28 mouse cellular contexts compared by ENCODE assay signal in genomic region chr11:50507882-50508281, GRCm38 (mm10).
DNase-seq lines count a peak whose midpoint lies in the region; ATAC-seq and TF ChIP-seq lines count a peak whose summit lies in the region.
"Had no signal": no experiment of that assay in that cellular context is flagged by ENCODE, and none has a peak within 500 bp of the region (broad histone marks: within the 10 kb centered on the region; RNA-seq: fewer than 3 reads in every experiment).

No protein-coding gene starts in this region.

- H3K4me2 ChIP-seq in hindbrain, embryonic 11.5 days (replicated peaks; ENCODE audit: low read depth, low read length) = no peak overlapping the region
- H3K4me2 ChIP-seq in hindbrain, postnatal 0 days (ENCODE audit: low read depth, low read length) = no peak overlapping the region
- H3K4me2 ChIP-seq in neural tube, embryonic 13.5 days = no peak overlapping the region
- H3K4me2 ChIP-seq in neural tube, embryonic 15.5 days = no peak overlapping the region
- H3K4me2 ChIP-seq: embryonic facial prominence, embryonic 12.5 days; heart, embryonic 12.5 days had no signal

- no peaks in the 10 kb centered on the region for H3K36me3 ChIP-seq in hindbrain, embryonic 11.5 days (ENCODE audit: control insufficient read depth, insufficient read depth, low read length)
- H3K36me3 ChIP-seq in hindbrain, postnatal 0 days (ENCODE audit: insufficient read depth, low read length) = no peaks in the 10 kb centered on the region
- H3K36me3 ChIP-seq in neural tube, embryonic 13.5 days = no peaks in the 10 kb centered on the region
- no peaks in the 10 kb centered on the region for H3K36me3 ChIP-seq in neural tube, embryonic 15.5 days
- no peaks in the 10 kb centered on the region for H3K36me3 ChIP-seq in embryonic facial prominence, embryonic 10.5 days (replicated peaks)
- H3K36me3 ChIP-seq in splenic B cell, adult 2 months (ENCODE audit: control insufficient read depth, insufficient read depth, low read length, poor library complexity, severe bottlenecking) = no peaks in the 10 kb centered on the region
- H3K36me3 ChIP-seq: embryonic facial prominence, embryonic 12.5 days; heart, embryonic 12.5 days had no signal

- no peak for TF ChIP-seq CTCF in hindbrain, postnatal 0 days (IDR thresholded peaks at IDR 0.05; ENCODE audit: low read depth)

- H3K27ac ChIP-seq in hindbrain, embryonic 11.5 days (ENCODE audit: low read depth, low read length) = peak overlapping the region; percentile 63; the same call in 1 of the 2 replicates
- no peak overlapping the region for H3K27ac ChIP-seq in hindbrain, postnatal 0 days
- 0 out of 2 replicates have a peak overlapping the region, but pooled peaks have one; percentile 52 for H3K27ac ChIP-seq in neural tube, embryonic 13.5 days (replicated peaks)
- no peak overlapping the region for H3K27ac ChIP-seq in neural tube, embryonic 15.5 days (replicated peaks)
- H3K27ac ChIP-seq in embryonic facial prominence, embryonic 10.5 days (replicated peaks) = 0 out of 2 replicates have a peak overlapping the region, but pooled peaks have one; percentile 61
- H3K27ac ChIP-seq: embryonic facial prominence, embryonic 12.5 days; gastrocnemius, adult 2 months; heart, adult 2 months; liver, embryonic 14.5 days; macrophage had no signal

- H3K9me3 ChIP-seq in hindbrain, embryonic 11.5 days (ENCODE audit: control insufficient read depth, low read length) = no peaks in the 10 kb centered on the region
- no peaks in the 10 kb centered on the region for H3K9me3 ChIP-seq in hindbrain, postnatal 0 days (ENCODE audit: low read length)
- H3K9me3 ChIP-seq in neural tube, embryonic 13.5 days = no peaks in the 10 kb centered on the region
- no peaks in the 10 kb centered on the region for H3K9me3 ChIP-seq in neural tube, embryonic 15.5 days (replicated peaks)
- H3K9me3 ChIP-seq in embryonic facial prominence, embryonic 10.5 days = no peaks in the 10 kb centered on the region
- H3K9me3 ChIP-seq: embryonic facial prominence, embryonic 12.5 days had no signal

- no peak for ATAC-seq in hindbrain, embryonic 11.5 days (ENCODE audit: low FRiP score)
- ATAC-seq in hindbrain, postnatal 0 days = no peak
- no peak for ATAC-seq in neural tube, embryonic 13.5 days (ENCODE audit: low read depth)
- ATAC-seq in neural tube, embryonic 15.5 days (ENCODE audit: low FRiP score) = no peak
- ATAC-seq: activated CD4-positive, CD25-positive, alpha-beta regulatory T cell, adult 4 months had no signal

- H3K4me3 ChIP-seq in hindbrain, embryonic 11.5 days (ENCODE audit: low read depth, low read length) = no peak overlapping the region
- no peak overlapping the region for H3K4me3 ChIP-seq in hindbrain, postnatal 0 days (ENCODE audit: low read length)
- H3K4me3 ChIP-seq in neural tube, embryonic 13.5 days = no peak overlapping the region
- no peak overlapping the region for H3K4me3 ChIP-seq in neural tube, embryonic 15.5 days (replicated peaks)
- H3K4me3 ChIP-seq in embryonic facial prominence, embryonic 10.5 days = no peak overlapping the region
- H3K4me3 ChIP-seq: embryonic facial prominence, embryonic 12.5 days; gastrocnemius, adult 2 months; heart, adult 2 months; heart, embryonic 12.5 days had no signal

- WGBS in hindbrain, embryonic 11.5 days = 78% methylated on average over 5 of the region's 5 CpGs
- 68% methylated on average over 5 of the region's 5 CpGs for WGBS in hindbrain, postnatal 0 days
- WGBS in neural tube, embryonic 13.5 days = 68% methylated on average over 5 of the region's 5 CpGs
- 61% methylated on average over 5 of the region's 5 CpGs for WGBS in neural tube, embryonic 15.5 days
- WGBS in embryonic facial prominence, embryonic 10.5 days = 86% methylated on average over 5 of the region's 5 CpGs

- H3K9ac ChIP-seq in hindbrain, embryonic 11.5 days (ENCODE audit: low read depth, low read length) = no peak overlapping the region
- H3K9ac ChIP-seq in hindbrain, postnatal 0 days (replicated peaks; ENCODE audit: low read length) = no peak overlapping the region
- H3K9ac ChIP-seq in neural tube, embryonic 13.5 days = no peak overlapping the region
- H3K9ac ChIP-seq in neural tube, embryonic 15.5 days (replicated peaks) = no peak overlapping the region
- H3K9ac ChIP-seq: embryonic facial prominence, embryonic 12.5 days; heart, embryonic 12.5 days; liver, embryonic 14.5 days had no signal

- no peak for DNase-seq in hindbrain, embryonic 11.5 days (ENCODE audit: low spot score)
- DNase-seq in hindbrain, postnatal 0 days (ENCODE audit: low spot score) = no peak
- no peak for DNase-seq in embryonic facial prominence, embryonic 10.5 days (ENCODE audit: low spot score)
- peak; percentile 7 for DNase-seq in splenic B cell, adult 2 months (ENCODE audit: low read depth, low spot score)
- no peak for DNase-seq in kidney, postnatal 10 days
- DNase-seq in layer of hippocampus, adult 18-20 months (ENCODE audit: low spot score in 2 of 2) = no peak
- DNase-seq: adrenal gland, adult 8-10 months; cerebellum, adult 8-10 months; cerebellum, postnatal 25 days; gastrocnemius, adult 2 months; gastrocnemius, postnatal 36 days; heart, adult 2 months; heart, postnatal 4 days; kidney, adult 18-20 months; kidney, postnatal 4 days; layer of hippocampus, postnatal 36 days; liver; lung, adult 2 months; lung, postnatal 10 days; right cerebral cortex, adult 18-20 months; right cerebral cortex, postnatal 4 days had no signal

- peaks cover 2% of the 10 kb centered on the region for H3K4me1 ChIP-seq in hindbrain, embryonic 11.5 days (replicated peaks; ENCODE audit: control insufficient read depth, insufficient read depth, low read length)
- no peaks in the 10 kb centered on the region for H3K4me1 ChIP-seq in hindbrain, postnatal 0 days (ENCODE audit: insufficient read depth, low read length)
- H3K4me1 ChIP-seq in neural tube, embryonic 13.5 days (replicated peaks) = peaks cover 22% of the 10 kb centered on the region
- H3K4me1 ChIP-seq in neural tube, embryonic 15.5 days = peaks cover 8% of the 10 kb centered on the region; the same call in 1 of the 2 replicates
- H3K4me1 ChIP-seq in embryonic facial prominence, embryonic 10.5 days = peaks cover 15% of the 10 kb centered on the region
- H3K4me1 ChIP-seq: heart, embryonic 12.5 days had no signal

- no peaks in the 10 kb centered on the region for H3K27me3 ChIP-seq in hindbrain, embryonic 11.5 days (ENCODE audit: control insufficient read depth, insufficient read depth, low read length)
- H3K27me3 ChIP-seq in hindbrain, postnatal 0 days (ENCODE audit: insufficient read depth, low read length) = no peaks in the 10 kb centered on the region
- no peaks in the 10 kb centered on the region for H3K27me3 ChIP-seq in neural tube, embryonic 13.5 days
- H3K27me3 ChIP-seq in neural tube, embryonic 15.5 days (replicated peaks) = no peaks in the 10 kb centered on the region
- H3K27me3 ChIP-seq in embryonic facial prominence, embryonic 10.5 days (replicated peaks; ENCODE audit: low read depth, poor library complexity, severe bottlenecking) = no peaks in the 10 kb centered on the region
- H3K27me3 ChIP-seq in splenic B cell, adult 2 months (ENCODE audit: control insufficient read depth, insufficient read depth, low read length, poor library complexity, severe bottlenecking) = no peaks in the 10 kb centered on the region
- H3K27me3 ChIP-seq: embryonic facial prominence, embryonic 12.5 days had no signal

Comparison
In these comparisons a context has a peak if more than half of its experiments do, and no peak if none do; other contexts are left out.
1. H3K27ac ChIP-seq: peak in hindbrain, embryonic 11.5 days (single experiment), neural tube, embryonic 13.5 days (single experiment) and embryonic facial prominence, embryonic 10.5 days (single experiment); none in hindbrain, postnatal 0 days (single experiment) and neural tube, embryonic 15.5 days (single experiment).